Comparison of ENCODE assay signal across 9 mouse cellular contexts in the genomic region with DNA sequence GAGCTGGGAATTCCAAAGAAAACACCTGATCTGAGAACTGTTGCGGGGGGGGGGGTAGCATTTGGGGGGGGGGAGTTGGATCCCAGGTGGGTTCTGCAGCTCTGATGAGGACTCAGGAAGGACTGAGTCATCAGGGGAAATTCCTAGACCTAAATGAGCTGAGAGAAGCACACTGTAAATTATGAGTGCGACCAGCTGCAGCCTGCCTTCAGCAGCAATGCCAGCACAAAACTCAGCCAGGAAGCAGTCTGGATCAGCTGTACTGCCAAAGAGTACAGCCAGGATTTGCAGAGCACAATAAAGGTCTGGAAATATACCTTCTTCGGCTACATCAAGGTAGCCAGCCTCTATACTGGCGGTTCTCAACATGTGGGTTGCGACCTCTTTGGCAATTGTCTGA.
A peak's percentile ranks its signal among the peaks of the same experiment; 100 is the strongest.
DNase-seq lines count a peak whose midpoint lies in the region; ATAC-seq and TF ChIP-seq lines count a peak whose summit lies in the region.
"Had no signal": no experiment of that assay in that cellular context is flagged by ENCODE, and none has a peak within 500 bp of the region (broad histone marks: within the 10 kb centered on the region; RNA-seq: fewer than 3 reads in every experiment).

No protein-coding gene starts in this region.

- H3K4me2 ChIP-seq in embryonic facial prominence, embryonic 14.5 days (ENCODE audit: low read depth, low read length) = no peak overlapping the region
- no peak overlapping the region for H3K4me2 ChIP-seq in lung, embryonic 14.5 days

- WGBS in embryonic facial prominence, embryonic 14.5 days = 65% methylated on average over 5 of the region's 5 CpGs
- 87% methylated on average over 5 of the region's 5 CpGs for WGBS in embryonic facial prominence, embryonic 10.5 days
- WGBS in lung, embryonic 14.5 days = 69% methylated on average over 5 of the region's 5 CpGs

- no peak overlapping the region for H3K9ac ChIP-seq in embryonic facial prominence, embryonic 14.5 days (ENCODE audit: low read depth, low read length)
- H3K9ac ChIP-seq in lung, embryonic 14.5 days = no peak overlapping the region

- ATAC-seq in embryonic facial prominence, embryonic 14.5 days (ENCODE audit: low read depth) = peak; percentile 65
- no peak; the same call in 1 of the 2 replicates for ATAC-seq in lung, embryonic 14.5 days (ENCODE audit: insufficient read depth)
- ATAC-seq in erythroblast, adult 5-6 weeks (replicated peaks; ENCODE audit: low FRiP score, poor library complexity, severe bottlenecking) = no peak
- ATAC-seq: hindbrain, embryonic 16.5 days had no signal

- H3K4me1 ChIP-seq in embryonic facial prominence, embryonic 14.5 days (ENCODE audit: control insufficient read depth, insufficient read depth, low read length) = no peaks in the 10 kb centered on the region
- H3K4me1 ChIP-seq in embryonic facial prominence, embryonic 10.5 days = no peaks in the 10 kb centered on the region
- no peaks in the 10 kb centered on the region for H3K4me1 ChIP-seq in lung, embryonic 14.5 days (ENCODE audit: insufficient read depth)

- no peaks in the 10 kb centered on the region for H3K9me3 ChIP-seq in embryonic facial prominence, embryonic 14.5 days (ENCODE audit: control insufficient read depth, low read length)
- H3K9me3 ChIP-seq in embryonic facial prominence, embryonic 10.5 days = no peaks in the 10 kb centered on the region
- H3K9me3 ChIP-seq in lung, embryonic 14.5 days (ENCODE audit: low read depth, low read length) = no peaks in the 10 kb centered on the region

- no peaks in the 10 kb centered on the region for H3K36me3 ChIP-seq in embryonic facial prominence, embryonic 14.5 days (ENCODE audit: control insufficient read depth, insufficient read depth, low read length)
- no peaks in the 10 kb centered on the region for H3K36me3 ChIP-seq in embryonic facial prominence, embryonic 10.5 days (replicated peaks)
- no peaks in the 10 kb centered on the region for H3K36me3 ChIP-seq in lung, embryonic 14.5 days (ENCODE audit: insufficient read depth)

- no peak for TF ChIP-seq CTCF in lung, embryonic 14.5 days (IDR thresholded peaks at IDR 0.05; ENCODE audit: low read depth)

- no peak overlapping the region for H3K4me3 ChIP-seq in embryonic facial prominence, embryonic 14.5 days (ENCODE audit: low read depth, low read length)
- H3K4me3 ChIP-seq in embryonic facial prominence, embryonic 10.5 days = no peak overlapping the region
- H3K4me3 ChIP-seq in lung, embryonic 14.5 days (ENCODE audit: low read depth, low read length) = no peak overlapping the region

- DNase-seq in embryonic facial prominence, embryonic 14.5 days (ENCODE audit: low spot score) = peak; percentile 54
- DNase-seq in embryonic facial prominence, embryonic 10.5 days (ENCODE audit: low spot score) = no peak
- DNase-seq in lung, embryonic 14.5 days = peak; percentile 53
- no peak for DNase-seq in lung, postnatal 14 days
- DNase-seq in kidney, postnatal 14 days = peak; percentile 60
- DNase-seq in right cerebral cortex, postnatal 14 days = peak; percentile 16
- DNase-seq in neural tube, embryonic 10.5 days (ENCODE audit: extremely low spot score, low spot score) = no peak

- H3K27me3 ChIP-seq in embryonic facial prominence, embryonic 14.5 days (replicated peaks; ENCODE audit: control insufficient read depth, insufficient read depth, low read length) = no peaks in the 10 kb centered on the region
- H3K27me3 ChIP-seq in embryonic facial prominence, embryonic 10.5 days (replicated peaks; ENCODE audit: low read depth, poor library complexity, severe bottlenecking) = no peaks in the 10 kb centered on the region
- H3K27me3 ChIP-seq in lung, embryonic 14.5 days (ENCODE audit: insufficient read depth, low read length) = no peaks in the 10 kb centered on the region

- no peak overlapping the region for H3K27ac ChIP-seq in embryonic facial prominence, embryonic 14.5 days (replicated peaks; ENCODE audit: low read depth, low read length)
- H3K27ac ChIP-seq in embryonic facial prominence, embryonic 10.5 days (replicated peaks) = no peak overlapping the region
- no peak overlapping the region for H3K27ac ChIP-seq in lung, embryonic 14.5 days (ENCODE audit: low read depth)

Comparison
In these comparisons a context has a peak if more than half of its experiments do, and no peak if none do; other contexts are left out.
1. DNase-seq: peak in embryonic facial prominence, embryonic 14.5 days (single experiment), lung, embryonic 14.5 days (single experiment), kidney, postnatal 14 days (single experiment) and right cerebral cortex, postnatal 14 days (single experiment); none in embryonic facial prominence, embryonic 10.5 days (single experiment), lung, postnatal 14 days (single experiment) and neural tube, embryonic 10.5 days (single experiment).